Mouse (Mus musculus) ES-E14 (cell line): ENCODE data around the gene Klhl33.
"Not testable (repeated sequence)": the region's sequence is repeated elsewhere in the genome, so short reads cannot be mapped to it uniquely, and the experiment has no call there.

Experiments
- CHD2 ChIP-seq: IDR thresholded peaks from 2 replicates; pipeline ENCODE4 v1.6.1; 2014; ENCODE audit warnings: mild to moderate bottlenecking, low read depth, low read length, inconsistent platforms
- HCFC1 ChIP-seq: IDR thresholded peaks from 2 replicates; pipeline ENCODE4 v1.6.1; 2012; ENCODE audit warnings: low read length, inconsistent platforms, borderline replicate concordance; ENCODE audit not compliant: insufficient read depth
- MAFK ChIP-seq: IDR thresholded peaks from 2 replicates; pipeline ENCODE4 v1.6.1; 2014; ENCODE audit warnings: mild to moderate bottlenecking, low read depth, low read length, inconsistent platforms; ENCODE audit not compliant: insufficient read depth
- ZNF384 ChIP-seq: IDR thresholded peaks from 2 replicates; pipeline ENCODE4 v1.6.1; 2012; ENCODE audit warnings: low read depth, low read length, inconsistent platforms

GRCm38 (mm10) chr14:50944668-50945033, 47.3 kb upstream of the Klhl33 start:
- TF ChIP-seq CHD2, ZNF384, MAFK, HCFC1: not testable (repeated sequence)
